Mouse (Mus musculus) Patski (cell line): ENCODE measurements at regions not wholly inside any gene's neighbourhood (a gene's known extent, or its start where the extent isn't known, plus 50 kb on each side); places are given as distances from the start of the nearest gene placed in this dataset.
"Not testable (repeated sequence)": the region's sequence is repeated elsewhere in the genome, so short reads cannot be mapped to it uniquely, and the experiment has no call there.

Experiments used
- ATAC-seq: fragments of 100-300 bp; one replicate; pipeline ENCODE4 v1.8.0; 2021
- CTCF ChIA-PET: fragments of 350-600 bp; sonication (Branson Sonifier 250); formaldehyde crosslinking; loops from one replicate; lab custom pipeline; 2022; ENCODE audit warnings: inconsistent platforms; lab: Charles Lee
- POLR2A ChIA-PET: fragments of 350-600 bp; sonication (Branson Sonifier 250); formaldehyde crosslinking; loops from one replicate; lab custom pipeline; 2022; ENCODE audit warnings: antibody characterized with exemption, inconsistent platforms; lab: Charles Lee
- DNase-seq: peaks from one replicate; pipeline ENCODE4 v3.0.0-alpha.2; 2011; ENCODE audit warnings: low read depth, low spot score
- H3K27me3 ChIP-seq: fragments of 371-371 bp; one replicate; pipeline ENCODE4 v1.5.1; 2021
- CTCF ChIP-seq: fragments of 100-300 bp; IDR thresholded peaks from one replicate; pipeline ENCODE4 v1.5.1; 2021
- in situ Hi-C: fragments of 300-500 bp; cut with MboI; formaldehyde crosslinking; loops from 3 replicates; pipeline ENCODE4 v1.11.1; 2018; ENCODE audit warnings: low pct_unique_long_range_greater_than_20kb, mixed read lengths

- peak; percentile 33 for TF ChIP-seq CTCF
These were observed 146.0 kb upstream of the Tmc3 start for GRCm38 (mm10) chr7:83438538-83439393.

GRCm38 (mm10) chr7:83443596-83444278 is 141.0 kb upstream of the Tmc3 start:
- in situ Hi-C loops: no loop called here
- ChIA-PET POLR2A (interaction anchor here (1.1 kb wide), 1 partner anchor 14 kb away, joined by 3 read pairs; no protein-coding TSS in a partner anchor), CTCF (interaction anchor here (1.0 kb wide), 1 partner anchor 13 kb away, joined by 3 read pairs; no protein-coding TSS in a partner anchor)
- peaks cover 16% of the 10 kb centered on the region for H3K27me3 ChIP-seq
- no peak for DNase-seq
- no peak for ATAC-seq
- no peak for TF ChIP-seq CTCF

More at GRCm38 (mm10) chr7:83438538-83439393, 146.0 kb upstream of the Tmc3 start:
- CTCF ChIA-PET: no interaction called here
- H3K27me3 ChIP-seq: no peaks in the 10 kb centered on the region
- POLR2A ChIA-PET: no interaction called here
- DNase-seq (peak; percentile 50), ATAC-seq (peak; percentile 83)
- in situ Hi-C loops: no loop called here

DNA sequence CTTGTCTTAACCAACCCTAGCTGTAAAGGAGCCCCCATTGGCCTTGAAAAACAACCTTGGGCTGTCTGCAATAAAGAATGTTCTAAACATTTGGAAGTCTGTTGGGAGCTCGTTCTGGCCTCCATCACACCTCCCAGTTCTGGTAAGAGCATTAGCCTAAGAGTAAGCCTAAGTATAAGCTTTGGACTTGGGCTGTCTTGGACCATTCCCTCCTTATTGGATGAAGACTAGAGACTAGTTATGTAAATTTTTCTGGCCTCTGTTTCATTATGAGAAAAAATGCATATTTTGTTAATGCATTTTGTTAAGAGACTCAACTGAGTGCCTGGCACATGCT is 140.5 kb upstream of the Tmc3 start:
- POLR2A ChIA-PET: interaction anchor here (1.1 kb wide), 1 partner anchor 15 kb away, joined by 3 read pairs; no protein-coding TSS in a partner anchor
- in situ Hi-C loops: no loop called here
- CTCF ChIA-PET: interaction anchor here (1.0 kb wide), 1 partner anchor 14 kb away, joined by 3 read pairs; no protein-coding TSS in a partner anchor
- no peak for ATAC-seq
- peaks cover 21% of the 10 kb centered on the region for H3K27me3 ChIP-seq
- no peak for DNase-seq
- TF ChIP-seq CTCF: no peak

GRCm38 (mm10) chr7:83445181-83445926 is 139.4 kb upstream of the Tmc3 start:
- peaks cover 27% of the 10 kb centered on the region for H3K27me3 ChIP-seq
- no peak for ATAC-seq
- POLR2A ChIA-PET: no interaction called here
- no peak for TF ChIP-seq CTCF
- CTCF ChIA-PET: no interaction called here
- no peak for DNase-seq
- in situ Hi-C loops: no loop called here

GRCm38 (mm10) chr7:83450346-83450745 is 134.4 kb upstream of the Tmc3 start:
- POLR2A ChIA-PET: no interaction called here
- no peak for ATAC-seq
- CTCF ChIA-PET: no interaction called here
- H3K27me3 ChIP-seq: peaks cover 28% of the 10 kb centered on the region
- no peak for TF ChIP-seq CTCF
- DNase-seq: no peak
- in situ Hi-C loops: no loop called here

DNA sequence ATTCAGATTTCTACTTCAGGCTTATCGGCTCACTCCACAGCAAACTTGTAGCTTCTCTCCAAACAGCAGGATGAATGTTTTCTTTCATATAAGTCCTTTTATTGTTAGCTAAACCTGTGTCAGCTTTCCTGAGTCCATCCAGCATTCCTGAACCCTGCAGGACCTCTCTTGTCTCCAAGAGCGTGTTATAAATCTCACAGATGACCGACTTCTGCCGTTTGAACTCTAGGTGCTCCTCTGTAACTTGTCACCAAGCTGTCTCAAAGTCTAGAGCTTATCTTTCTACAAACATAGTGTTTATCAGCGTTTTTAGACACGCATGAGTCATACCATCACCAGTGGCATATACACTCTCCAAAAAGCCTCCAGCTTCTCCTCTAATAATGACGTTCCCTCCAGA is 132.4 kb upstream of the Tmc3 start:
- H3K27me3 ChIP-seq: peaks cover 22% of the 10 kb centered on the region
- ChIA-PET CTCF (no interaction called here), POLR2A (no interaction called here)
- DNase-seq: no peak
- TF ChIP-seq CTCF: no peak
- no peak for ATAC-seq
- in situ Hi-C loops: no loop called here

DNA sequence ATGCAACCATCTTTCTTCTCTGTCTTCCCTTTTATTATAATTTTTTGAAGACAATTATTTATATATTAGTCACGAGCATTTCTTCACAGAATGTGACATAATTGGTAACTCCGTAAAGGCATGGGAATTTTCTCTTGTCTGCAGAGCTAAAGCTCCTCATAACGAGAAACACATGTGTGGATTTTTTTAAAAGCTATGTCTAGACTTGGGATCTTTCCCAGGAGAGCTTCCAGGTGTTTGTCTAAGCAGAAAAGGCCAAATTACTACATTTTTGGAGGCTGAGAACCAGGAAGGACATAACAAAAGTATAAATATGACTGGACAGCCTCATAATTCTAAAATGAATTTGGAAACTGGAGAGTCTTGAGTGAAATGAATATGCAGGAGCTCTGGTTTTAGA is 125.2 kb upstream of the Tmc3 start:
- CTCF ChIA-PET: no interaction called here
- no peak for TF ChIP-seq CTCF
- ATAC-seq: no peak
- in situ Hi-C loops: no loop called here
- POLR2A ChIA-PET: no interaction called here
- H3K27me3 ChIP-seq: peaks cover 22% of the 10 kb centered on the region
- no peak for DNase-seq

- in situ Hi-C loops: no loop called here
- ATAC-seq: no peak
- TF ChIP-seq CTCF: no peak
- no peak for DNase-seq
- CTCF ChIA-PET: no interaction called here
- POLR2A ChIA-PET: no interaction called here
- peaks cover 20% of the 10 kb centered on the region for H3K27me3 ChIP-seq
These were observed 117.7 kb upstream of the Tmc3 start for GRCm38 (mm10) chr7:83467006-83467405.

- ATAC-seq, in situ Hi-C loops: not testable (repeated sequence)
These were observed 114.9 kb upstream of the Tmc3 start for GRCm38 (mm10) chr7:83469856-83470255.

DNA sequence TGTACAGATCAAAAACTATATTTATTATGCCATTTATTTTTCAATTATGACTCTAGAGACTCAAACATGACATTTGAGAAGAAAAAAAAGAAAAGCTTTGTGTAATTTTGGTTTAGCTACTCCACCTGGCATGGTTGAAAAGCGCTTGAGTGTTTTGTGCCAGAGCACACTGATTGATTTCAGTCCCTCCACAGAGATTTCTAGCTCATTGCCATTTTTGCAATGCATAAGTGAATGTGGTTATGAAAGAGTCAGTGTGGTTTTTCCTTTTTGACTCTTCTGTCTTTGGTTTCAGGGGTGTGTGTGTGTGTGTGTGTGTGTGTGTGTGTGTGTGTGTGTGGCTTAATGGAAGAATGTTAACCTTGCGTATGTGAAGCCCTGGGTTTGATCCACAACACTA is 113.6 kb upstream of the Tmc3 start:
- in situ Hi-C loops: no loop called here
- no peak for TF ChIP-seq CTCF
- ChIA-PET POLR2A (no interaction called here), CTCF (no interaction called here)
- peaks cover 32% of the 10 kb centered on the region for H3K27me3 ChIP-seq
- DNase-seq: no peak
- no peak for ATAC-seq

More at GRCm38 (mm10) chr7:83469856-83470255, 114.9 kb upstream of the Tmc3 start:
- CTCF ChIA-PET, POLR2A ChIA-PET, DNase-seq: not testable (repeated sequence)
- peaks cover 32% of the 10 kb centered on the region for H3K27me3 ChIP-seq
